In the genomic region with DNA sequence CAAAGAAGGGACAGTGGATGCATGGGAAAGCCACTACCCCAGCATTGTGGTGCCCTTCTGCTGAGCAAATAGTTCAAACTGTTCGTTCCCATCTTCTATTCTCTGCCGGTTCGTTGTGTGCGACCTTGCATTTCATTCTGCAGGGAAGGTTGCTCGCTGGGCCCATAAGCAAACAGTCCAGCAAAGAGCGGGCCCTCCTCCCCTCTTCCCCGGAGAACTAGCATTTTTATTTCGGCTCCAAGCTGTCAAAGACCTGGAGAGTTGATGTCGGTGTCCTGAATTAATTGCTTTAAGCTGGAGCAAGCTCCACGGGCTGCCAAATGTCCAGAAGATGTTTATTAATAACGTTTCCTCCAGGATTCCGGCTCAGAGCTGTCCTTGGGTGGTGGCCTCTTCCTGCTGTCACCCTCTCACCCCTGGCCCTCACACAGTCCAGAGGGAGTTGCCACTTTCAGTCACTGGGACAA, we compare ENCODE assay signal across 13 mouse cellular contexts. TPM values are rescaled to one million over a fixed set of nuclear protein-coding genes. Genes with fewer than 3 reads are reported as not detected.
DNase-seq lines count a peak whose midpoint lies in the region; ATAC-seq and TF ChIP-seq lines count a peak whose summit lies in the region.
"Had no signal": no experiment of that assay in that cellular context is flagged by ENCODE, and none has a peak within 500 bp of the region (broad histone marks: within the 10 kb centered on the region; RNA-seq: fewer than 3 reads in every experiment).

No protein-coding gene starts in this region.

- H3K4me2 ChIP-seq in intestine, embryonic 14.5 days (ENCODE audit: low read length): no peak overlapping the region
- no peak overlapping the region for H3K4me2 ChIP-seq in intestine, embryonic 16.5 days (ENCODE audit: low read depth, low read length)
- H3K4me2 ChIP-seq in stomach, embryonic 14.5 days (replicated peaks; ENCODE audit: low read depth, low read length): peak overlapping the region; percentile 13; the same call in 1 of the 2 replicates
- H3K4me2 ChIP-seq in stomach, postnatal 0 days (replicated peaks; ENCODE audit: low read depth): no peak overlapping the region
- H3K4me2 ChIP-seq in lung, postnatal 0 days (replicated peaks; ENCODE audit: low read depth, low read length): peak overlapping the region; percentile 11

- no peak overlapping the region for H3K27ac ChIP-seq in intestine, embryonic 14.5 days (ENCODE audit: low read depth)
- no peak overlapping the region for H3K27ac ChIP-seq in intestine, embryonic 16.5 days (ENCODE audit: low read length)
- H3K27ac ChIP-seq in stomach, embryonic 14.5 days (ENCODE audit: low read length): peak overlapping the region; percentile 52; the same call in 1 of the 2 replicates
- H3K27ac ChIP-seq in stomach, postnatal 0 days (replicated peaks): no peak overlapping the region
- H3K27ac ChIP-seq in lung, postnatal 0 days (ENCODE audit: low read length): no peak overlapping the region; the same call in 1 of the 2 replicates
- H3K27ac ChIP-seq: macrophage had no signal

- H3K9me3 ChIP-seq in intestine, embryonic 14.5 days (ENCODE audit: control insufficient read depth, low read length): no peaks in the 10 kb centered on the region
- no peaks in the 10 kb centered on the region for H3K9me3 ChIP-seq in intestine, embryonic 16.5 days (ENCODE audit: control insufficient read depth, low read length)
- H3K9me3 ChIP-seq in stomach, embryonic 14.5 days (ENCODE audit: control insufficient read depth, low read depth, low read length): no peaks in the 10 kb centered on the region
- H3K9me3 ChIP-seq in stomach, postnatal 0 days (ENCODE audit: control insufficient read depth, low read length): no peaks in the 10 kb centered on the region
- H3K9me3 ChIP-seq in lung, postnatal 0 days (ENCODE audit: low read length): no peaks in the 10 kb centered on the region

- ATAC-seq in intestine, embryonic 14.5 days (replicated peaks; ENCODE audit: low FRiP score, low TSS enrichment, low read depth): no peak; the same call in 1 of the 2 replicates
- ATAC-seq in intestine, embryonic 16.5 days: no peak
- no peak for ATAC-seq in stomach, embryonic 14.5 days (ENCODE audit: insufficient number of reproducible peaks, insufficient read depth, low FRiP score, low read depth)
- ATAC-seq in stomach, postnatal 0 days (ENCODE audit: low FRiP score, low TSS enrichment): no peak
- ATAC-seq in lung, postnatal 0 days: peak; percentile 73

- H3K4me3 ChIP-seq in intestine, embryonic 14.5 days (ENCODE audit: low read depth, low read length): no peak overlapping the region
- H3K4me3 ChIP-seq in intestine, embryonic 16.5 days (ENCODE audit: low read length): no peak overlapping the region
- no peak overlapping the region for H3K4me3 ChIP-seq in stomach, embryonic 14.5 days (ENCODE audit: low read depth, low read length)
- no peak overlapping the region for H3K4me3 ChIP-seq in stomach, postnatal 0 days (ENCODE audit: low read depth, low read length)
- H3K4me3 ChIP-seq in lung, postnatal 0 days (ENCODE audit: low read depth, low read length): no peak overlapping the region

- 0 out of 2 replicates have a peak, but pooled peaks cover 6% of the 10 kb centered on the region for H3K4me1 ChIP-seq in intestine, embryonic 14.5 days (replicated peaks; ENCODE audit: control insufficient read depth, insufficient read depth, low read length)
- H3K4me1 ChIP-seq in intestine, embryonic 16.5 days (ENCODE audit: control insufficient read depth, insufficient read depth, low read length): peaks cover 6% of the 10 kb centered on the region; the same call in 1 of the 2 replicates
- 0 out of 2 replicates have a peak, but pooled peaks cover 4% of the 10 kb centered on the region for H3K4me1 ChIP-seq in stomach, embryonic 14.5 days (ENCODE audit: control insufficient read depth, insufficient read depth, low read length)
- H3K4me1 ChIP-seq in stomach, postnatal 0 days (replicated peaks; ENCODE audit: control insufficient read depth, insufficient read depth): no peaks in the 10 kb centered on the region
- H3K4me1 ChIP-seq in lung, postnatal 0 days (ENCODE audit: insufficient read depth, low read depth, low read length): no peaks in the 10 kb centered on the region

- no peaks in the 10 kb centered on the region for H3K36me3 ChIP-seq in intestine, embryonic 14.5 days (ENCODE audit: control insufficient read depth, insufficient read depth, low read length)
- H3K36me3 ChIP-seq in intestine, embryonic 16.5 days (ENCODE audit: control insufficient read depth, insufficient read depth, low read length): no peaks in the 10 kb centered on the region
- no peaks in the 10 kb centered on the region for H3K36me3 ChIP-seq in stomach, embryonic 14.5 days (ENCODE audit: control insufficient read depth, insufficient read depth, low read length)
- H3K36me3 ChIP-seq in stomach, postnatal 0 days (ENCODE audit: control insufficient read depth, insufficient read depth, low read length): no peaks in the 10 kb centered on the region
- no peaks in the 10 kb centered on the region for H3K36me3 ChIP-seq in lung, postnatal 0 days (ENCODE audit: insufficient read depth, low read length)

- WGBS in intestine, embryonic 14.5 days: 7% methylated on average over 12 of the region's 12 CpGs
- WGBS in intestine, embryonic 16.5 days: 9% methylated on average over 12 of the region's 12 CpGs
- 3% methylated on average over 12 of the region's 12 CpGs for WGBS in stomach, embryonic 14.5 days
- WGBS in stomach, postnatal 0 days: 7% methylated on average over 12 of the region's 12 CpGs
- WGBS in lung, postnatal 0 days: 4% methylated on average over 12 of the region's 12 CpGs

- no peak overlapping the region for H3K9ac ChIP-seq in intestine, embryonic 14.5 days (ENCODE audit: low read length)
- H3K9ac ChIP-seq in intestine, embryonic 16.5 days (ENCODE audit: low read depth, low read length): no peak overlapping the region
- H3K9ac ChIP-seq in stomach, embryonic 14.5 days (replicated peaks; ENCODE audit: low read depth, low read length): no peak overlapping the region
- no peak overlapping the region for H3K9ac ChIP-seq in stomach, postnatal 0 days (ENCODE audit: low read length)
- no peak overlapping the region for H3K9ac ChIP-seq in lung, postnatal 0 days (replicated peaks; ENCODE audit: low read depth)

- TF ChIP-seq CTCF in stomach, postnatal 0 days (IDR thresholded peaks at IDR 0.05; ENCODE audit: low read depth): no peak
- TF ChIP-seq CTCF in lung, postnatal 0 days (IDR thresholded peaks at IDR 0.05): no peak

- DNase-seq in intestine, embryonic 14.5 days (ENCODE audit: low spot score): peak; percentile 51
- DNase-seq in stomach, postnatal 0 days (ENCODE audit: low spot score): no peak
- peak; percentile 62 for DNase-seq in lung, postnatal 0 days (ENCODE audit: low spot score)
- DNase-seq in urinary bladder, postnatal 14 days (ENCODE audit: low spot score): no peak
- DNase-seq in adrenal gland, postnatal 4 days (ENCODE audit: low spot score in 2 of 2): no peak
- DNase-seq in spleen, adult 18-20 months: no peak
- DNase-seq: cerebellum, postnatal 36 days; right cerebral cortex, adult 18-20 months; thymus, postnatal 36 days had no signal

- H3K27me3 ChIP-seq in intestine, embryonic 14.5 days (replicated peaks; ENCODE audit: control insufficient read depth, insufficient read depth, low read length): peaks cover 48% of the 10 kb centered on the region
- peaks cover 20% of the 10 kb centered on the region for H3K27me3 ChIP-seq in intestine, embryonic 16.5 days (replicated peaks; ENCODE audit: control insufficient read depth, insufficient read depth, low read length)
- peaks cover 7% of the 10 kb centered on the region; the same call in 1 of the 2 replicates for H3K27me3 ChIP-seq in stomach, embryonic 14.5 days (ENCODE audit: control insufficient read depth, insufficient read depth, low read length)
- H3K27me3 ChIP-seq in stomach, postnatal 0 days (ENCODE audit: control insufficient read depth, insufficient read depth, low read length): no peaks in the 10 kb centered on the region
- no peaks in the 10 kb centered on the region for H3K27me3 ChIP-seq in lung, postnatal 0 days (replicated peaks; ENCODE audit: insufficient read depth, low read length)

- TF ChIP-seq EP300 in stomach, postnatal 0 days (optimal IDR thresholded peaks at IDR 0.05): no peak
- peak; percentile 80 for TF ChIP-seq EP300 in lung, postnatal 0 days (IDR thresholded peaks at IDR 0.05)

RNA-seq across cellular contexts. Expression of a gene that starts 23.4 kb away (rescaled TPM):
- 2.6 and 6.5 TPM in 2 replicates for polyA plus RNA-seq in intestine, embryonic 14.5 days (2014; fragmentation: Nextera tagmentation; extraction: Ambion mirVana)
- polyA plus RNA-seq in intestine, embryonic 16.5 days (2015; fragmentation: Nextera tagmentation; extraction: Ambion mirVana): 3.4 and 4.1 TPM in 2 replicates
- 18.2 and 20.4 TPM in 2 replicates for polyA plus RNA-seq in stomach, embryonic 14.5 days (2014; fragmentation: Nextera tagmentation; extraction: Ambion mirVana)
- polyA plus RNA-seq in stomach, postnatal 0 days (2015; fragmentation: Nextera tagmentation; extraction: Ambion mirVana): 11.6 and 12.1 TPM in 2 replicates
- 37.0 and 37.7 TPM in 2 replicates for polyA plus RNA-seq in lung, postnatal 0 days (2015; fragmentation: Nextera tagmentation; extraction: Ambion mirVana)
- total RNA-seq in adrenal gland, postnatal 4 days (2021): 1 to 10 TPM; 1.4 to 1.8 TPM
- total RNA-seq: adrenal gland, adult 18-20 months had no signal
- polyA plus RNA-seq: macrophage had no signal

Comparison
In these comparisons a context has a peak if more than half of its experiments do, and no peak if none do; other contexts are left out.
1. H3K4me2 ChIP-seq: peak in stomach, embryonic 14.5 days (single experiment) and lung, postnatal 0 days (single experiment); none in intestine, embryonic 14.5 days (single experiment), intestine, embryonic 16.5 days (single experiment) and stomach, postnatal 0 days (single experiment).
2. DNase-seq: peak in intestine, embryonic 14.5 days (single experiment) and lung, postnatal 0 days (single experiment); none in stomach, postnatal 0 days (single experiment), urinary bladder, postnatal 14 days (single experiment), adrenal gland, postnatal 4 days (0 of 2) and spleen, adult 18-20 months (0 of 2).